Mouse (Mus musculus) ES-E14 (cell line): ENCODE data around the gene Gm10570.

Source experiments
- HCFC1 ChIP-seq: IDR thresholded peaks from 2 replicates; pipeline ENCODE4 v1.6.1; 2012; ENCODE audit warnings: low read length, inconsistent platforms, borderline replicate concordance; ENCODE audit not compliant: insufficient read depth
- MAFK ChIP-seq: IDR thresholded peaks from 2 replicates; pipeline ENCODE4 v1.6.1; 2014; ENCODE audit warnings: mild to moderate bottlenecking, low read depth, low read length, inconsistent platforms; ENCODE audit not compliant: insufficient read depth
- ZC3H11A ChIP-seq: IDR thresholded peaks from 2 replicates; pipeline ENCODE4 v1.6.1; 2012; ENCODE audit warnings: low read depth, mild to moderate bottlenecking, inconsistent platforms, low read length, borderline replicate concordance
- ZNF384 ChIP-seq: IDR thresholded peaks from 2 replicates; pipeline ENCODE4 v1.6.1; 2012; ENCODE audit warnings: low read depth, low read length, inconsistent platforms

GRCm38 (mm10) chr4:130264698-130265349, 43.6 kb downstream of the Gm10570 start:
- no peak for TF ChIP-seq HCFC1
- TF ChIP-seq MAFK = no peak
- TF ChIP-seq ZC3H11A = no peak
- no peak for TF ChIP-seq ZNF384
